Mouse (Mus musculus): ENCODE measurements at regions not wholly inside any gene's neighbourhood (a gene's known extent, or its start where the extent isn't known, plus 50 kb on each side); places are given as distances from the start of the nearest gene placed in this dataset.

- H3K4me1 ChIP-seq (ENCODE audit: control insufficient read depth, insufficient read depth, low read length), result no peaks in the 10 kb centered on the region
- TF ChIP-seq CTCF (IDR thresholded peaks at IDR 0.05; ENCODE audit: insufficient read depth, low read length) (no peak), POLR2A (IDR thresholded peaks at IDR 0.05; ENCODE audit: borderline replicate concordance, extremely low read depth, low read depth, low read length) (no peak)
- 73% methylated on average over 4 of the region's 4 CpGs for WGBS
- H3K4me3 ChIP-seq (replicated peaks; ENCODE audit: extremely low read depth, low read depth, low read length), result no peak overlapping the region
- no peak for DNase-seq
Observed at GRCm38 (mm10) chr10:26525848-26526546, 150.2 kb upstream of the L3mbtl3 start.

- Histone ChIP-seq H3K4me1 (ENCODE audit: control insufficient read depth, insufficient read depth, low read length) (no peaks in the 10 kb centered on the region), H3K4me3 (replicated peaks; ENCODE audit: extremely low read depth, low read depth, low read length) (no peak overlapping the region)
- DNase-seq, result no peak
- no peak for TF ChIP-seq POLR2A (IDR thresholded peaks at IDR 0.05; ENCODE audit: borderline replicate concordance, extremely low read depth, low read depth, low read length)
- TF ChIP-seq CTCF (IDR thresholded peaks at IDR 0.05; ENCODE audit: insufficient read depth, low read length), result no peak
Observed at GRCm38 (mm10) chr10:26540189-26540588, 164.4 kb upstream of the L3mbtl3 start.

GRCm38 (mm10) chr10:26544061-26544460 is 168.3 kb upstream of the L3mbtl3 start:
- no peak for DNase-seq
- Histone ChIP-seq H3K4me1 (ENCODE audit: control insufficient read depth, insufficient read depth, low read length) (no peaks in the 10 kb centered on the region), H3K4me3 (replicated peaks; ENCODE audit: extremely low read depth, low read depth, low read length) (no peak overlapping the region)
- 87% methylated on average over 1 of the region's 1 CpGs for WGBS
- TF ChIP-seq POLR2A (IDR thresholded peaks at IDR 0.05; ENCODE audit: borderline replicate concordance, extremely low read depth, low read depth, low read length) (no peak), CTCF (IDR thresholded peaks at IDR 0.05; ENCODE audit: insufficient read depth, low read length) (no peak)

- DNase-seq, result no peak
- Histone ChIP-seq H3K4me3 (replicated peaks; ENCODE audit: extremely low read depth, low read depth, low read length) (no peak overlapping the region), H3K4me1 (ENCODE audit: control insufficient read depth, insufficient read depth, low read length) (no peaks in the 10 kb centered on the region)
- TF ChIP-seq CTCF (IDR thresholded peaks at IDR 0.05; ENCODE audit: insufficient read depth, low read length) (no peak), POLR2A (IDR thresholded peaks at IDR 0.05; ENCODE audit: borderline replicate concordance, extremely low read depth, low read depth, low read length) (no peak)
- WGBS, result 78% methylated on average over 1 of the region's 1 CpGs
Observed at GRCm38 (mm10) chr10:26544796-26545195, 169.0 kb upstream of the L3mbtl3 start.

- no peaks in the 10 kb centered on the region for H3K4me1 ChIP-seq (ENCODE audit: control insufficient read depth, insufficient read depth, low read length)
- TF ChIP-seq POLR2A (IDR thresholded peaks at IDR 0.05; ENCODE audit: borderline replicate concordance, extremely low read depth, low read depth, low read length) (no peak), CTCF (IDR thresholded peaks at IDR 0.05; ENCODE audit: insufficient read depth, low read length) (no peak)
- no peak for DNase-seq
- WGBS, result 85% methylated on average over 8 of the region's 8 CpGs
- no peak overlapping the region for H3K4me3 ChIP-seq (replicated peaks; ENCODE audit: extremely low read depth, low read depth, low read length)
Observed at GRCm38 (mm10) chr10:26556246-26556645, 180.5 kb upstream of the L3mbtl3 start.

- 44% methylated on average over 1 of the region's 1 CpGs for WGBS
- no peak overlapping the region for H3K4me3 ChIP-seq (replicated peaks; ENCODE audit: extremely low read depth, low read depth, low read length)
- no peak for DNase-seq
- H3K4me1 ChIP-seq (ENCODE audit: control insufficient read depth, insufficient read depth, low read length), result no peaks in the 10 kb centered on the region
- TF ChIP-seq POLR2A (IDR thresholded peaks at IDR 0.05; ENCODE audit: borderline replicate concordance, extremely low read depth, low read depth, low read length) (no peak), CTCF (IDR thresholded peaks at IDR 0.05; ENCODE audit: insufficient read depth, low read length) (no peak)
Observed at GRCm38 (mm10) chr10:26558118-26558517, 182.3 kb upstream of the L3mbtl3 start.

- DNase-seq, result no peak
- Histone ChIP-seq H3K4me3 (replicated peaks; ENCODE audit: extremely low read depth, low read depth, low read length) (no peak overlapping the region), H3K4me1 (ENCODE audit: control insufficient read depth, insufficient read depth, low read length) (no peaks in the 10 kb centered on the region)
- TF ChIP-seq POLR2A (IDR thresholded peaks at IDR 0.05; ENCODE audit: borderline replicate concordance, extremely low read depth, low read depth, low read length) (no peak), CTCF (IDR thresholded peaks at IDR 0.05; ENCODE audit: insufficient read depth, low read length) (no peak)
- 72% methylated on average over 4 of the region's 4 CpGs for WGBS
Observed at GRCm38 (mm10) chr10:26559323-26559722, 183.6 kb upstream of the L3mbtl3 start.

- DNase-seq, result no peak
- 58% methylated on average over 4 of the region's 4 CpGs for WGBS
- no peaks in the 10 kb centered on the region for H3K4me1 ChIP-seq (ENCODE audit: control insufficient read depth, insufficient read depth, low read length)
- H3K4me3 ChIP-seq (replicated peaks; ENCODE audit: extremely low read depth, low read depth, low read length), result no peak overlapping the region
- TF ChIP-seq CTCF (IDR thresholded peaks at IDR 0.05; ENCODE audit: insufficient read depth, low read length), result no peak
- TF ChIP-seq POLR2A (IDR thresholded peaks at IDR 0.05; ENCODE audit: borderline replicate concordance, extremely low read depth, low read depth, low read length), result no peak
Observed at GRCm38 (mm10) chr10:26560456-26560855, 184.7 kb upstream of the L3mbtl3 start.

- Histone ChIP-seq H3K4me3 (replicated peaks; ENCODE audit: extremely low read depth, low read depth, low read length) (no peak overlapping the region), H3K4me1 (ENCODE audit: control insufficient read depth, insufficient read depth, low read length) (no peaks in the 10 kb centered on the region)
- DNase-seq, result peak; percentile 3
- WGBS, result 27% methylated on average over 11 of the region's 11 CpGs
- TF ChIP-seq POLR2A (IDR thresholded peaks at IDR 0.05; ENCODE audit: borderline replicate concordance, extremely low read depth, low read depth, low read length) (no peak), CTCF (IDR thresholded peaks at IDR 0.05; ENCODE audit: insufficient read depth, low read length) (no peak)
Observed at GRCm38 (mm10) chr10:26564462-26564861, 188.7 kb upstream of the L3mbtl3 start.

- Histone ChIP-seq H3K4me3 (replicated peaks; ENCODE audit: extremely low read depth, low read depth, low read length) (no peak overlapping the region), H3K4me1 (ENCODE audit: control insufficient read depth, insufficient read depth, low read length) (no peaks in the 10 kb centered on the region)
- WGBS, result 60% methylated on average over 4 of the region's 4 CpGs
- TF ChIP-seq POLR2A (IDR thresholded peaks at IDR 0.05; ENCODE audit: borderline replicate concordance, extremely low read depth, low read depth, low read length) (no peak), CTCF (IDR thresholded peaks at IDR 0.05; ENCODE audit: insufficient read depth, low read length) (no peak)
- DNase-seq, result no peak
Observed at GRCm38 (mm10) chr10:26567613-26568012, 185.6 kb upstream of the Arhgap18 start.

Data from lung, adult 2 months (tissue).